Mouse (Mus musculus) A20 (cell line): ENCODE measurements around the gene Gm10521.
"Not testable (repeated sequence)": the region's sequence is repeated elsewhere in the genome, so short reads cannot be mapped to it uniquely, and the experiment has no call there.

Experiments used
- DNase-seq: peaks from one replicate; pipeline ENCODE4 v3.0.0-alpha.2; 2011; ENCODE audit warnings: low read depth, low spot score

Gene Gm10521

DNA sequence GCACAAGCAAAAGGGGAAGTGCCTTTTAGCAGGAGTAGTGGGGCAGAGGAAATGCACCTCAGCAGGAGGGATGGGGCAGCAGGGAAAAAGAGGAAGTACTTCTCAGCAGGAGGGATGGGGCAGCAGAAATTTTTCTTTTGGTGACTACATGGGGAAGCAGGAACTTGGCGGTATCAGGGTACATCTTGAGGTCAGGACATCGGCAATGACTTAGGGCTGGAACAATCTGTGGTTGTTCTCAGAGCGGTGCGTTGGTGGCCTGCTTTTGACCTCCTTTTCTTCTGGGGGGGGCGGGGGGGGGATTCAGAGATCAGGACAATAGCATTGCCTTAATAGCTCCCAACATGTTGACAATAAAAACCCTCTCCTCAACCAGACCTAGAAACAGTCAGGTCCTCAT, at the start of gene Gm10521:
Gm10521 (plus strand) TSS at position 301 of the 400 bp plus-strand sequence.
- not testable (repeated sequence) for DNase-seq

DNA sequence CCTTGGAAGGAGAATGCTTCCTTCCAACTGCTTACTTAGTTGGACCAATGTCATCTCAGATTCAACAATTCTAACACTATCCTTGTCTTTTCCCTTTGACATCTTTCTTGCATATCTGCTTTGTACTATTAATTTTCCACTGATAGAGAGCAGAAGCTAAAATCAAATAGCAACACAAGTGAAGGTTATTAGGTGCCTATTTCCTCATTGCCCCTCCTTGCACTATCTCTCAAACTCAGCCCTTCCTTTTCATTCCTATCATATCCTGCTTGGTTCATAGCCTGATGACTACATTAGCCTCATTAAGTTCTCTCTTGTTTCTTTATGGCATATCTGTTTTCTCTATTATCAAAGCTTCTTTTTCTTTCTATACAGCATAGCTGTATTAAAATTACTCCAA, 47.3 kb upstream of the Gm10521 start:
- no peak for DNase-seq

DNA sequence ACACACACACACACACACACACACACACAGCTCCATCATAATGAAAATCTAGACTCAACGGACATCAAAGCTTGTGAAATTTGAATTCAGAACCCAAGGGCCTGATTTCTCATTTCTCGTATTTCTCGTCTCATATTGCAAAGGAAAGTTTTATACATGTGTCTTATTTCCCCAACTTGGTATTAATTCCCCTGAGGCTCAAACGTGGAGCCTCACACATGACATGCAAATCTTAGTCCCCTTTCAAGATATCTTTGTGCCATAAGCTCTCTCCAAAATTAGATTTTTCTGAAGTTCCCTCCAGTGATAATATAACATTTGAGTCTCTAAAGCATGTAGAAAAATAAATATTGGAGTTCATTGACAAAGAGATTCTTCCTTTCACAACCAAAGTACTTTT, 46.7 kb upstream of the Gm10521 start:
- DNase-seq = no peak

DNA sequence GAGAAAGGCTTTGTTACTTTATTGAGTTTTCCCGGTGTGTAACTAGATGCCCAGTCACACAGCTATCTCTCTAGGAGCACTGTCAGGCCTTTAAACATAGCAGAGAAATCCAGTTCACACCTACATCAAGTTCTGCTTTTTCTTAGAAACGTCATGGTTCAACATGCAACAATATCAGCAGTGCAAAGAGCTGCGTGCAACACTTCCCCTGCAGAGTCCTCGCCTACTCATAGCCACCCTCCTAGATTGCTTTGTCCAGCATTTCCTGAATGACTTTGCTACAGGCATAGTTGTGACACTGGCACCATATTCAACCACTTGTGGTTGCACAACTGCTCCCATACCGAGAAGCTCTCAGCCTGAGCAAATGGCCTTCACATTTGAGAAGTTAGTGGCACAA, 46.0 kb upstream of the Gm10521 start:
- no peak for DNase-seq

DNA sequence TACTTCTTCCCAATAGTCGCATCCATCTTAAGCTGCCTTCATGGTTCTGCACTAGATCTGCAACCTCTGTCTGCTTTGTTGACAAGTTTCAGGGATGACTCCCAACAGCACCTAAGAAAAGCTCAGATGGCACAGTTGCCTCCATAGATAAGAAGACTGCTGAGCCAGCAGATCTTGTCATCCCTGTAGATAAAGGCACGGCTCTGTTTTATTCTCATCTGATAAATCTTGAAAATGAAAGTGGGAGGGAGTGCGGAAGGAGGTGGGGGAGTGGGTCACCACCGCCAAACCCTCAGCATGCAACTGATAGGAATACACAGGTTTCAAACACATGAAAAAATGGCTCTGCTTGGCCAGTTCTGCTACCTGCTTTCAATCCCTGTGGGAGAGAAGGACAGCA, 30.0 kb upstream of the Gm10521 start:
- DNase-seq = no peak

DNA sequence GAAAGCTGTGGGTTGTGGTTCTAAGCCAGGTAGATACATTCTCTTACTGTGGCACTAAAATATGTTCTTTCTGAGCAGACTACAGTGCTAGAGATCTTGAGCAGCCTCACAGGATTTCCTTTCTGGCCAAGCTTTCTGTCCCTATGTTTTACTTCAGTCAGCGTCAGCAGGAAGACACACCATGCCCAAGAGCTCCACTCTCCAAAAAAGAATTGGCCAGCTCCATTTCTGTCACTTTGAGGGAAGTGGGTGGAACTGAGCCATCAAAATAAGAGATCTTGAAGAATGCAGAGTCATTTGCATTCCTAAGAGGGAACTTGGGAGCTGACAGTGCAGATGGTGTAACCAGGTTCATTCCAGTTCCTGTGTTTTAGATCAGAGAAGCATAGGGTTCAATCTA, 8.5 kb upstream of the Gm10521 start:
- DNase-seq = no peak

DNA sequence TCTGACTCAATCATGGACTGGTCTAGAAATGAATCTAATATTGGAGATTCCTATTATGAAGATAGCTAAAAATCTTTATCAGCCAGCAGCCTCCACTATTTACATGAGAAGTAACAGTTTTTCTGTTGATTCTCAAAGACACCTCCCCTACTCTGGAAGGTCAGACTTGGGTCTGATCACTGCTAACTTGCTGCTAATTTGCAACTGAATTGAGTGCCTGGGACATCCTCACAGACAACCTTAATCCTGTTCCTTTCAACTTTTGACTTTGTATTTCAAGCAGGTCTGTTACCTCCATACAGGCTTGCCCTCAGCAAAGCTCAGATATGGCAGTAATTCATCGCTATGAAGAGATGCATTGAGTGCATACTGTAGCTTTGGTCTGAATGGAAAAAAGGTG, 8.5 kb downstream of the Gm10521 start:
- DNase-seq = no peak

DNA sequence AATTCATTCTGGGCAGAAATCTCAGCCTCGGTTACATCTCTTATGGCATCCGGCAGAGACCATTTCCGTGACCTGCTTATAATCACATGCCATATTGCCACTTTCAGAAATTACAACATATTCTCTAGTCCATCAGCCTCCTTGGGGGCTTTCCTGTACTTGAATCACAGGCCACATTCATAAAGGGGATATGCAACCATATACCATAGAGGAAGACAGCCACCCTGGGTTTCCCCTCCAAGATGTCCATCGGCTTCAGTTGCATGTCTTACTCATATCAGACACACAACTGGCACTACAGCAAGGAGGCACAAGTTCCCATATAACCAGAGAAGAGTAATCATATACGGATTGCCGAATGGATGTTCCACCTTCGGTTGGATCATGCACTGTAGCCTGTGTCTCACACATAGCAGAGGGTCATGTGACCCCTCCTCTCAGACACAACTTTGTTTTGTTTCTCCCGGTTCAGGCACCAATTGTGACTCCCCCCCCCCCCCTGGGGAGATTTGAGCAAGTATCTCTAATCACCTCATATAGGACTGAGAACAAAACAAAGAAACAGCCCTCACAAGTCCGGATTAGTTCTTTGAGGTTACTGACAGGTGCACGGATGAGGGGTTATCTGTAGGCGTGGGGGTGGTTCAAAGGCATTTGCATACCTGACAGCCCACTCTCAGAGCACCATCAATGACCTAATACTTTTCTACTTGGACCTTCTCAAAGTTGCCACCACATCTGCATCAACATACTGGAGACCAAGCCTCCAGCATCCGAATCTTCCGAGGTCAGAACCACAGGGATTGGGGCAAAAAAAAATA, 20.4 kb downstream of the Gm10521 start:
- DNase-seq = peak; percentile 90

DNA sequence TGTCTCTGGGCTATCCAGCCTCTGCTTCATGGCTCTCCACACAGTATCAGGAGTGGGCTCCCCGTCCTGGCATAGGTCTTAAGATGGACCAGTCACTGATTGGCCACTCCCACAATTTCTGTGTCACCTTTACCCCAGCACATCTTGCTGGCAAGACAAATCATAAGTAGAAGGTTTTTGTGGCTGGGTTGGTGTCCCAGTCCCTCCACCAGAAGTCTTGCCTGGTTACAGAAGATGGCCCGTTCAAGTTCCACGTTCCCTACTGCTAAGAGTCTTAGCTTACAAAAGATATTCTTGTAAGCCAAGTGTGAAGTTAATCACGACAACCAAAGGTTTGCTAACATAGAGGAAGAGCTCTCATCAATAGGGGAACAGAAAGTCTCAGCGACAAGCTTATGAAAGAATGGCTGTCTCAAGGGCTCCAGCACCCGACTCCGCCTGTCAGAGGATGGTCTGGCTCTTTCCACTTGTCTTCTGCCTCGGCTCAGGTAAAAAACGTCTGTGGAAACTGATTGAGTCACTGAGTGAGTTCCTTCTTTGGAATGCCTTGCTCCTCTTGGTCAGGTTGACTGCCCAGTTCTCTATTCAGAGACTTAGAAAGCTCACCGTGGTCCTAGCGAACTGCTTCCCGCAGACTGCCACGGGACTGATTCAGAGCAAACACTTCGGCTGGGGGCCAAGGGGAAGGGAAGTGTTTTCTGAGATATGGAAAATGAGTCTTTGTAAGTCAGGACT, 22.0 kb downstream of the Gm10521 start, which contains the start of gene Slamf6:
Slamf6 (plus strand) TSS at position 211 of the 735 bp plus-strand sequence.
- DNase-seq = peak; percentile 92

DNA sequence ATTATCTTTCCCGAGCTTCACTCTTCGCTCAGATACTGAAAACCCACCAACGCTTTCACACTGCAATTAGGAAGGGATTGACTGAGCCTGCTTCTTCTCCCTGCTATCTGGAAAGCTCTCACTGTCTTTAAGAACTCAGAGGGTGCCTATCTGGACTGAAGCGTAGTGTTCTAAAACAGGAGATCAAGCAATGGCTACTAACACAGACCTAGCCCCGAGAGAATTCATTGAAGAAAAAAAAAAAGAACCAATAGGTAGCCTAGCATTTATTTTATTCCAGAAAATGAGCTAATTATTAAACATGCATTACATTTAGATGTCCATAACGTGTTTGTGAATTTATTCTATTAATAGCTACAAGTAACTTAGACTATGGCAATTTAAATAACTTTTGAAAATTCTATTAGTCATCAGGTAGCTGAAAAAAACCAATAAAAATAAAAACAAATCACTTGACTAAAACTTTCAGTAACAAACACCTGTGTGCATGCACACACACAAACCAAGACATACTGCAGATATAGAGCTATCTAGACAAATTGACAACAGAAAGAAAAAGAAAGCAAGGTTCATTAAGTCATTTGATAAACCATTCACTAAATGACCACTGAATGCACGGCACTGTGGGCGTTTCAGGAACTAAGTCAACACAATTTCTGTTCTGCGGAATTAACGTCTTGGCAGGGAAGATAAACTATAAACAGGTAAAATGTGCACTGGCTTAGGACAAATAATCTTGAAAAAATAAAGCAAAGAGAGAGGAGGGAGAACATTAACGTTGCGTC, 22.9 kb downstream of the Gm10521 start:
- peak; percentile 79 for DNase-seq

DNA sequence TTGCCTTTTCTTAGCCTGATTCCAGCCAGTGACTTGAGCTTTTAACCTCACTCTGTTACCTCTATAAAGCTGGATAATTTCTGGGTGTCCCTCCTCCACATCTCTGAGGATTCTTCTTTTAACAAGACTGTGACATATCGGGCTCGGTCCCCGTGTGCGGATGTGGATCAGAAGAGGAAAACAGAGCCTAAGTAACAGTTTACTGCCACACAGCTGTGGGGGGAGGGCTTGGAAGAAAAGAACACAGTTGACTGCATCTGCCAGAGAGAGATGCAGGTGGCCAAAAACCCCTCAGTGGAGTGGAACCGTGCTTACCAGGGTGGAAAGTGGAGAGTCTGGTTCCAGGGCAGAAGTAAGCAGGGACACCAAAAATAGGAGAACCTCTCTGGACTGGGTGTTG, 23.7 kb downstream of the Gm10521 start:
- DNase-seq = peak; percentile 91

DNA sequence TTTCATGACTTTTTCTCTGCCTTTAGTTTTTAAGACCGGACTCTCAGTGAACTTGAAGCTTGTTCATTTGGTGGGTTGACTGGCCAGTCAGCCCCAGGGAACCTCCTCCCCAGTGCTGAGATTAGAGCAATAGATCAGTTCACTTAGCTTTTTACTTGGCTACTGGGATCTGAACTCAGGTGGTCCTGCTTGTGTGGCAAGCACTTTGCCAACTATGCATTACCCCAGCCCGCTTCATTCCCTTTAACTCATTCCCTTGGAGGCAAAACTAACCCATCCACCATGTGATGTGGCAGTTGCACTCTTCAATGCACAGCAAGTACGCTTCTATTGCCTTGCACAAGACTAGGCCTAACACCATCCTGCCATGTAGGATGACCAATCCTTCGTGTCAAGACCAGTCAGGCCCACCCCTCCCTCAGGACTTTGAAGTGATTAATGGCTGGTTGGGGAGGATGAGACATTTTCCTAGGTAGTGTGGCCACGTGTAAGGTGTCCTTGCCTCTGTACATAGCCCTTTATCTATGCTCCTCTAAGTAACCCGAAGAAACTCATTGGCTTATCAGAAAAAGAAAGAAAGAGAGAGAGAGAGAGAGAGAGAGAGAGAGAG, 24.5 kb downstream of the Gm10521 start:
- DNase-seq = peak; percentile 75

DNA sequence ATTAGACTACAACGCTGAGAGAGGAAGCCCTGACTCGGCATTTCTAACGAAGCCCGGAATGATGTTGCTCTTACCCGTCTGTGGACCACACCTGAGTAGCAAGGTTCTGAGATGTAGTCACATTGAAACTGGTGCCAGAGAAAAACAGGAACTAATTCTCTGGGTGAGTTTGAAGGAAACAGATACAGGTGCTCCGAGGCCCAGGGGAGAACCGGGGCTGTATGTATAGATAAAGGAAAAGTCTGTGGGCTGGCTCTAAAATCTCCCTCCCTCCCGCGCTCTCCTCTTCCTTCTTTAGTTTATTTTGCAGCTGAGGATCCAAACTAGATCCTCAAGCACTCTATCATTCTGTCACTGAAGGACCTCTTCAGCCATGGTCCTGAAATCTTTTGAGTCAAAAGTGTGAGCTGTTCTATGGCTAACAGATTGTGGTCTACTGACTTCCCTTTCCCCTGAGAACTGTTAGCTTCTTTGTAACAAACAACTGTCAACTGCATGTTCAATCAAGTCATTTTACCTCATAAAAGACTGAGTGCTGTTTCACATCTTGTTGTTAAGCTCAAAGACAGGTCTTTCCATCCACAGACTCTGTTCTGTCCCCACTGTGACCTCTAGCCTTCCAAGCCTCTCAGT, 25.6 kb downstream of the Gm10521 start:
- DNase-seq = peak; percentile 93

DNA sequence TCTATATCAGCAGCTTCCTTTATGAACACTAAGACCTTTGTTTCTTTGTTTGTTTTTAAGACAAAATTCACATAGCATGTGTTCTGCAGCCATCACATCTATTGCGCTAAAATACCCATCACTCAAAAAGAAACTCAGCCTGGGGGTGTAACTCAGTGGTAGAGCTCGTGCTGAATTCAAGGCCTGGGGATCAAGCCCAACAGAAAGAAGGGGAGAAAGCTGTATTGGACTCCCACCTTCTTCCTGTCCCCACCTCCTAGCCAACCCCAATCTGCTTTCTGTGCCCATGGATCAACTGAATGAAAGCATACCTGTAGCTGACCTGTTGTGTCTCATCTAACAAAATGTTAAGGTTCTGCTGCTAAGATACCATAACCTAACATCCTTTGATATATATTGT, 26.2 kb downstream of the Gm10521 start:
- no peak for DNase-seq

DNA sequence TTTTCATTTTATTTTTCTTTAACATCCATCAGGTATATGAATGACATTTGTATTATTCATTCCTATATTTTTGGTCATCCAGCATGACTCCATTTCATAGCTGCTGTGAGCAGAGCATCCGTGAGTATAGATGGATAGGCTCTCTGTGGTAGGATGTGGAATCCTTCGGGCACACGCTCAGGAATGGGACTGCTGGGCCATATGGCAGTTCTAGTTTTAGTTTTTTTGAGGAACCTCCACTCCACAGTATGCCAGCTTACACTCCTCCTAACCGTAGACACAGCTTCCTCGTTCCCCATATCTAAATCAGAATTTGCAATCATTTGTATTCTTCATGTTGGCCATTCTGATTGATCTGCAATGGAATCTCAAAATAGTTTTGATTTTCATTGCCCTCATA, 27.4 kb downstream of the Gm10521 start:
- no peak for DNase-seq

DNA sequence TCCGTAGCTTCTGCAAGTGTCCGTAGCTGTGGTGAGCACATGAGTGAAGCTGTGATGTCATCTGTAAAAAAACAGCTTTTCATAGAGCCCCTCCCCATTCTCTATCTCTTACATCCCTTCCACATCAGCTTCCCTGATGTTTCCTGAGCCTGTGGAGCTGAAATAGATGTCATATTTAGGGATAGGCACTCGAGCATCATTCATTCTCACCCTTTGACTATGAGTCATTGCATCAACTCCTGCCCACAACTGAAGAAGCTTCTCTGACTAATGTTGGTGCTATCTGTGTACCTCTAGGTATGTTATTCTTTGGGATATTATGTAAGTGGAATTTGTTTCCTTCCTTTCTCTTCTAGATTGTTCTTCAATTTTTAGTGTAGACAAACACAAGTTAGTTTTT, 29.4 kb downstream of the Gm10521 start:
- no peak for DNase-seq

DNA sequence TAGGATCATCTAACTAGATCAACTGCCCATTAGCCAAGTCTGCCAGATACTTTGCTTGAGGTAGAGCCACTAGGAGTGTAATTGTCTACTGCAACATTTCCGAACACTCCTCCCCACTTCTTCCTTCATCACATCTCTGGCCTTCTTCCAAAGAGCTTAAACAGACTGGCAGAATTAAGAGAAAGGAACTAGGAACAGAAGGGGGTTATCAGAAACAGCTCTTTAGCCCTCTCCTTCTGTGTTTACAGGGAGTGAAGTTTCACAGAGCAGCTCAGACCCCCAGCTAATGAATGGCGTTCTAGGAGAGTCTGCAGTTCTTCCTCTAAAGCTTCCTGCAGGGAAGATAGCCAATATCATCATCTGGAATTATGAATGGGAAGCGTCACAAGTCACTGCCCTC, 38.4 kb downstream of the Gm10521 start:
- no peak for DNase-seq

DNA sequence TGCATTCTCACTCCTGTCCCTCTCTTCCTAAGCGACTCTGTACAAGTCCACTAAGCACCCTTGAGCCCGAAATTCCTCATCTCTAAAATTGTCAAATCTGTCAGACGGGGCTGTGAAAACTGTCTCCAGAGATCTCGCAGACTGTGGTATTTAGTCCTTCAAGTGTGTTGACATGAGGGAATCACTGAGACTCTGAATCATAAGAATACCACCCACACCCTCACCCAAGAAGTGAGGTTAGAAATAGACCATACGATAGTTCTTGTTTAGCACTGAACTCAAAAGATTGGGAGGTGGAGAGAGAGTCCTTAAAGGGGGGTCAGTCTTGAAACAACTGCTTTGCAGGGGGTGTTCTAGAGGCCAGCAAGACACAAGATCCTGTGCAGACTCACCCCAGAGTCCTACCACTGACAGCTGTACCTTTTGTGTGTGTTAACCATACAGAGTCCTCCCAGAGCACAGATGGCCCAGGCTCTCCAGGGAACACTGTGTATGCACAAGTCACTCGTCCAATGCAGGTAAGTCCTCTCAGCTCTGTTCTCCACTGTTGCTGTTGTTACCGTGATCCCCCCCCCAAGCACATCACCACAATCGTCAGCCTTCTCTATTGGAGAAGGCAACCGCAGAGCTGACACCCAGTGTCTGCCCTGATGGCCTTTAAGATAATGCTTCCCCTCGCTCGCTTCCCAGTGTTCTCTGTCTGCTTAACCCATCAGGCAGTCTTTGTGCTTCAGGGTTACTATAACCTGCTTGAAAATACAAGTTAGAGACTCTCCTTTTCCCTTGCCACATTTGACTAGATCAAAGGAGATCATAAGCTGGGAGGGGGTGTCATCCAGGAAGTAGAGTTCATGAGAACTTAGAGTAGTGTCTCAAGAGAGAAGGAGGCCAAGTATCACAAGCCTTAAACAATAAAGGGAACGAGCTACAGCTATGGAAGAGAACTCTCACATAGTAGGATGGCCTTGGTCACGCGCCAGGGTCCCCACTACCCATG, 43.8 kb downstream of the Gm10521 start:
- no peak for DNase-seq

DNA sequence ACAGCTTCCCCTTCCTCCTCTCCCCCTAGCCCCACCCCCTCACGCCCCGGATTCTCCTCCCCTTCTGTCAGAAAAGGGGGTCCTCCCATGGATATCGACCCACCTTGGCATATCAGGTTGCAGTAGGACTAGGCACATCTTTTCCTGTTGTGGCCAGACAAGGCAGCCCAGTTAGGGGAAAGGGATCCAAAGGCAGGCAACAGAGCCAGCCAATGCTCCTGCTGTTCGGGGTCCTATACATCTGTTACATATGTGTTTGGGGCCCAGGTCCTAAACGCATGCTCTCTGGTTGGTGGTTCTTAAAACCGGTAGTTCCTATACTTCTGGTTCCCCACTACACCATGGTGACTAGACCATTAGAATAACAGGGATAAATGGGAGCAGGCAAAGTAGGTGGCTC, 45.2 kb downstream of the Gm10521 start:
- DNase-seq = no peak

DNA sequence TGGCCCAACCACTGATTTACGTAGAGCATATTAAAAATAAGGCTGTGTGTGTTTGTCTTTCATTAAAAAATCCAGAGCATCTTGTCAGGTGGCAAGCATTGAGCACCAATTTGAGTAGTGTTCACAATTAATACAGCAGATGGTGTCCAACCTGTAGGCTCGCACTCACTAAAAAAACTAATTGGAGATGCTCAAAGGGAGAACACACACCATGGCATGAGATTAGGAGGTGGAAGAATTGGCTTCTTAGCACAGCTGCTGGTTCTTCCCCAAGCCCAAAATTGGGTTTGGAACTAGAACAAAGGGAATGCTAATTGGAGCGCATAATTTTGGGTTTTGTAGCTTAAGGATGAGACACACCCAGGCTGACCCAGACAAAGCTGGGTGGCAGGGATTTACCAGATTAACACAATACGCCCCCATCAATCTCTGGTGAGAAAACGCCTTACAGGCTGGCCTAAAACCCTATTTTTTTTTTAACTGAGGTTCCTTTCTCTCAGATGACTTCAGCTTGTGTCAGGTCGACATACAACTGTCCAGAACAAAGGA, 51.1 kb downstream of the Gm10521 start:
- DNase-seq = no peak
